Mouse (Mus musculus): ENCODE measurements around the gene Cyp4a14.

DNA sequence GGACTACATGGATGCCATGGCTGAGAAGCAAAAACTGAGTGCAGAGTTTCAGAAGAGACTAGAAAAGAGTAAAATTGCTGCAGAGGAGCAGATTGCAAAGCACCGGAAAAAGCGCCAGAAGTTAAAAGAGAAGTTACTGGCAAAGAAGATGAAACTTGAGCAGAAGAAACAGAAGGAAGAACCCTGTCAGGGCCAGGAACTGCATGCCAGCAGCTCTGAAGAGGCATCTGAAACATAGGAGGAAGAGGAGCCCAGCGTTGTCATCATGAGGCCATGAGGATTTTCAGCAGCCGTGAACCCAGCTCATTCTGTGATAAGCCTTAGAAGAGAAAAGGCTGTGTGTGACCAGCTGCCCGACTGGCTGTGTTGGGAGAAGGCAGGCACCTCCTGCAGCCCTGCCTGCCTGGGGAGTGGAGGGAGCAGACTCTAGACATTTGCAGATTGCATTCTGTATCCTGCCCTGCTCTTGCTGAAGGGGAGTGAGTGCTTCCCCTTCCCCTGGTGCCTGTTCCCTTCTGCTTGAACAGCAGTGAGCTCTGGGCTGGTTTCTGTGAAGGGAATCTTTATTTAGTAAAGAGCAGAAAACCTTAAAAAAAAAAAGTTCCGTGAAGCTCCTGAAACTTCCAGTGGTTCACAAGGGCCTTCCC, 14.8 kb downstream of the Cyp4a14 start:
- TF ChIP-seq CTCF (IDR thresholded peaks at IDR 0.05; ENCODE audit: extremely low read depth, insufficient read length, insufficient replicate concordance, low read depth, low read length), result no peak
- no peak for TF ChIP-seq POLR2A (IDR thresholded peaks at IDR 0.05; ENCODE audit: low read depth, low read length)

All from small intestine, adult 2 months (tissue).